Mouse (Mus musculus) MN1 (cell line): ENCODE results near the gene Anapc15-ps.

Experiments used
- DNase-seq: peaks from one replicate; pipeline ENCODE4 v3.0.0-alpha.2; 2016; ENCODE audit warnings: low spot score

Anapc15-ps gene

GRCm38 (mm10) chr10:95669034-95669433 lies 4.2 kb downstream of the Anapc15-ps start:
- no peak for DNase-seq

- DNase-seq, result no peak
These were observed 5.8 kb downstream of the Anapc15-ps start for GRCm38 (mm10) chr10:95667371-95668030.

GRCm38 (mm10) chr10:95666791-95667190 lies 6.5 kb downstream of the Anapc15-ps start:
- no peak for DNase-seq

GRCm38 (mm10) chr10:95665426-95665990 lies 7.7 kb downstream of the Anapc15-ps start:
- DNase-seq, result no peak

- no peak for DNase-seq
These were observed 8.6 kb downstream of the Anapc15-ps start for GRCm38 (mm10) chr10:95664613-95665012.

GRCm38 (mm10) chr10:95660356-95660755 lies 12.9 kb downstream of the Anapc15-ps start:
- DNase-seq, result no peak

- no peak for DNase-seq
These were observed 13.6 kb downstream of the Anapc15-ps start for GRCm38 (mm10) chr10:95659471-95660150.

- no peak for DNase-seq
These were observed 14.4 kb downstream of the Anapc15-ps start for GRCm38 (mm10) chr10:95658836-95659343.

- DNase-seq, result no peak
These were observed 16.7 kb downstream of the Anapc15-ps start for GRCm38 (mm10) chr10:95656236-95657225.

GRCm38 (mm10) chr10:95652131-95652530 lies 21.1 kb downstream of the Anapc15-ps start:
- no peak for DNase-seq

- DNase-seq, result no peak
These were observed 24.8 kb downstream of the Anapc15-ps start for GRCm38 (mm10) chr10:95648326-95648888.

- DNase-seq, result no peak
These were observed 26.1 kb downstream of the Anapc15-ps start for GRCm38 (mm10) chr10:95647128-95647527.

- DNase-seq, result no peak
These were observed 26.7 kb downstream of the Anapc15-ps start for GRCm38 (mm10) chr10:95646576-95646975.

- DNase-seq, result peak; percentile 8
These were observed 29.4 kb downstream of the Anapc15-ps start for GRCm38 (mm10) chr10:95643696-95644360.

GRCm38 (mm10) chr10:95643042-95643441 lies 30.2 kb downstream of the Anapc15-ps start:
- DNase-seq, result no peak

GRCm38 (mm10) chr10:95641335-95641734 lies 31.9 kb downstream of the Anapc15-ps start:
- no peak for DNase-seq

GRCm38 (mm10) chr10:95639429-95639828 lies 33.8 kb downstream of the Anapc15-ps start:
- DNase-seq, result no peak

- DNase-seq, result no peak
These were observed 38.5 kb downstream of the Anapc15-ps start for GRCm38 (mm10) chr10:95634751-95635150.

GRCm38 (mm10) chr10:95634261-95634660 lies 39.0 kb downstream of the Anapc15-ps start:
- DNase-seq, result no peak

- no peak for DNase-seq
These were observed 41.7 kb downstream of the Anapc15-ps start for GRCm38 (mm10) chr10:95631568-95631967.
